Mouse (Mus musculus): ENCODE data around the gene Msh4. TPM values are rescaled to one million over a fixed set of nuclear protein-coding genes. Genes with fewer than 3 reads are reported as not detected.
"Not testable (repeated sequence)": the region's sequence is repeated elsewhere in the genome, so short reads cannot be mapped to it uniquely, and the experiment has no call there.

Gene Msh4
- polyA plus RNA-seq, 1 experiment from 2014 or later, result 0.03 TPM

DNA sequence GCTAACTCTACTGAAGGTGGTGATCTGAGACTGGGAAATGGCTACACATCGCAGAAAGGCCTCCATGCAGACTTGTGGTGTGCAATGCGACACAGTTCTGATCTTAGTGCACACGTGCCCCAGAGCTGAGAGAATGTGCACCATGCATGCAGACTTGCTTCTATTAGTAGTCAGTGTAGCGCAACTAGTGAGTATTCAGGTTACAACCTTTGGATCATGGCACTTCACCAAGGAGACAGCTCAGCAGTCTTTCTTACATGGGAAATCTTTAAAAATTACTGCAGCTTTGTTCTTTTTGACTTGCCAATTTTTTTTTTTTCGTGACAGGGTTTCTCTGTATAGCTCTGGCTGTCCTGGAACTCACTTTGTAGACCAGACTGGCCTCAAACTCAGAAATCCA is 34.5 kb downstream of the Msh4 start:
- no peak overlapping the region for H3K27ac ChIP-seq (replicated peaks)
- H3K4me2 ChIP-seq, result no peak overlapping the region
- no peaks in the 10 kb centered on the region for H3K9me3 ChIP-seq (replicated peaks)
- no peaks in the 10 kb centered on the region for H3K36me3 ChIP-seq (replicated peaks)
- no peak overlapping the region for H3K9ac ChIP-seq
- H3K4me1 ChIP-seq (replicated peaks), result no peaks in the 10 kb centered on the region
- peaks cover 9% of the 10 kb centered on the region for H3K27me3 ChIP-seq
- no peak overlapping the region for H3K4me3 ChIP-seq (replicated peaks)
- no peak for ATAC-seq (ENCODE audit: insufficient read depth)
- WGBS (ENCODE audit: insufficient replicate concordance), result 78% methylated on average over 5 of the region's 5 CpGs

DNA sequence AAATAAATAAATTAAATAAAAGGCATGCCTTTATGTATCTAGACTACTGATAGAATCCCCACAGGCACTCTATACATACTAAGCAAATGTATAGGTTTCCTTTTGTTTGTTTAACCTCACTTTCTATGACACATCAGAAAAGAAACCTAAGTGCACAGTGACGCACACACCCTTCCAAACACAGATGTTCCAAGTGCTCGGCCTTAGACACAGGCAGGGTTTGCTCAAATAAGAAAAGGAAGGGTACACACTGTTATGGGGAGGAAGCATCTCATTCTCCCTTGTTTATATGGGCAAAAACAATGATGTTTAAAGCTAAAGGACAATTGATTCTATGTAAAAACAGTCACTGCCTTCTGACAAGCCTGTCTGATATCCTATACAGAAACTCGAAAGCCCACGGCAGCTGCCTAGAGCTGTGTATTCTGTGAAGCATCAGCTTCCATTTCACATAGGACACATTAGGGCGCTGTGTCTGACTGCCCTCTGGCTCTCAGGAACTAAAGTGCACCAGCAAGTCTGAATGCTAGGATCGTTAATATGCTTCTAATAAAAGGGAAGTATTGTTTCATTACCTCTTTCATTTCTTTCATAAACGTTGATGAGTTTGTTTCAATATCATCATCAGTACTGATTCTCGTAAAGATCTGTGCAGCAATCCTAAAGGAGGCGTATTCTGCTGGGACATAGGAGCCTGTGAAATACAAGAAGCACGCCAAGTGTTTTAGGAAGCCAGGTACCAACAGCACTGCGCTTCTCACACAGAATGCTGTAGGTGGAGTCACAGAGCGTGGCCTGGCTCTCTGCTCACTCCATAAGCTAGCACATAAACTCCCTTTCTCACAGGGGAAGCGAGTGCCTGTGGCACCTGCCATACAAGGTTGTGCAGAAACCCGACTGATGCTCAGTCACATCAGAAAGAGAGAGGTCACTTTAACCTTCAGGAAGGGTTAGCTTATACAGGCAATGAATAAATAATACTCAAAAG is 38.5 kb downstream of the Msh4 start:
- Histone ChIP-seq H3K36me3 (replicated peaks) (no peaks in the 10 kb centered on the region), H3K27ac (replicated peaks) (no peak overlapping the region)
- ATAC-seq (ENCODE audit: insufficient read depth), result no peak

DNA sequence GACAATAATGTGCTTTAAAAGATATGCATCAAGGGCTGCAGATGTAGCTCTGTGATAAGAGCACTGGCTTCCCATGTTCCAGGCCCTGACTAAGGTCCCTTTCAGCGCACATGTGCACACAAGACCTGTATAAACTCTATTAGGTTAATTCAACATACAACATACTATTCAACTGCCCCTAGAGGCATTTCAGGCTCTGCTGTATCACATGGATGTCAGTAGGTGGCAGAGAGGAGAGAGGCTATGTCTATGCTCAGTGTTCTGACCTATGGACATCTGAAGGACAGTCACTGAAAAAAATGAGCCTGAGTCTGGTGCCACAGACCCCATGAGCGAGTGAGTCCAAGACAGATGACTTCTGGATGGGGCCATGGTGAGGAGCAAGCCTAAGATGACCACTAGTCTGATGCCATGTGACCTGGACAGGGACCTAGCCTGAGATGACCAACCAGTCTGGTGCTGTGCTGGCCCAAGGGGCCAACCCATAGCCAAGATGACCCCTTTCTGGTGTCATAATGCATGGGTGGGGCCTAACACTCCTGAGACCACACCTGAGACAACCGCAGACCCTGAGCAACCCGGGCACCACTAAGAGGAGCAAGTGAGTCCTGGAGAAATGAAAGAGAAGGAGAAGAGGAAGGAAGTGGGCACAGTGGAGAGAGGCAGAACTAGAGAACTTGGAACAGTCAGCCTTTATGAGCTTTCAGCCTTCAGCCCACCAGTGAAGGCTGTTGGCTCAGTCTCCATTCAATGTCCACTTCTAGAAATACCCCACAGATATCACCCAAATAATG is 41.1 kb downstream of the Msh4 start:
- no peaks in the 10 kb centered on the region for H3K9me3 ChIP-seq (replicated peaks)
- H3K36me3 ChIP-seq (replicated peaks), result no peaks in the 10 kb centered on the region
- H3K27me3 ChIP-seq, result no peaks in the 10 kb centered on the region
- H3K4me1 ChIP-seq (replicated peaks), result peaks cover 17% of the 10 kb centered on the region
- WGBS (ENCODE audit: insufficient replicate concordance), result 55% methylated on average over 4 of the region's 4 CpGs
- H3K27ac ChIP-seq (replicated peaks), result no peak overlapping the region
- H3K4me2 ChIP-seq, result no peak overlapping the region
- peak; percentile 14; the same call in 1 of the 2 replicates for ATAC-seq (ENCODE audit: insufficient read depth)
- no peak overlapping the region for H3K9ac ChIP-seq
- H3K4me3 ChIP-seq (replicated peaks), result no peak overlapping the region

More for the DNA sequence above, 38.5 kb downstream of the Msh4 start:
- 0 out of 2 replicates have a peak, but pooled peaks cover 5% of the 10 kb centered on the region for H3K4me1 ChIP-seq (replicated peaks)
- WGBS (ENCODE audit: insufficient replicate concordance), result 71% methylated on average over 14 of the region's 14 CpGs
- H3K9me3 ChIP-seq (replicated peaks), result no peaks in the 10 kb centered on the region
- no peak overlapping the region for H3K9ac ChIP-seq
- no peak overlapping the region for H3K4me3 ChIP-seq (replicated peaks)
- no peak overlapping the region for H3K4me2 ChIP-seq
- no peaks in the 10 kb centered on the region for H3K27me3 ChIP-seq

DNA sequence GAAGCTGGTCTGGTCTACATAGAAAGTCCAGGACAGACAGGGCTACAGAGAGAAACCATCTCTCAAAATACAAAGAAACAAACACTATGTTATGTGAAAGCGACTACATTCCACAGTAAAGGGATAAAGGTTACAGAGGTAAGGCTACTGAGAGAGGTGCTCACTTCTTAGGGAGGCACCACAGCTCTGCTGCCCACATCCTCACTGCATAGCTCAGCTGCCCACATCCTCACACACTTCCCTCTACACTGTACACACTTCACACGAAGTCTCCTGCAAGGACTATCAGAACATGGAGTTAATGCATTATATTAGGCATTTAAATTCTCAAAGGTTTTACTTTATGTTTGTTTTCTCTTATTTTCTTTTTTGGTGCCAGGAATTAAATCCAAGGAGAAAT is 42.1 kb downstream of the Msh4 start:
- Histone ChIP-seq H3K4me1 (replicated peaks) (peaks cover 27% of the 10 kb centered on the region), H3K27ac (replicated peaks) (no peak overlapping the region), H3K4me3 (replicated peaks) (no peak overlapping the region), H3K27me3 (no peaks in the 10 kb centered on the region), H3K36me3 (replicated peaks) (no peaks in the 10 kb centered on the region), H3K9ac (no peak overlapping the region), H3K9me3 (replicated peaks) (no peaks in the 10 kb centered on the region), H3K4me2 (no peak overlapping the region)
- no peak for ATAC-seq (ENCODE audit: insufficient read depth)
- WGBS (ENCODE audit: insufficient replicate concordance), result 46% methylated on average over 2 of the region's 2 CpGs

DNA sequence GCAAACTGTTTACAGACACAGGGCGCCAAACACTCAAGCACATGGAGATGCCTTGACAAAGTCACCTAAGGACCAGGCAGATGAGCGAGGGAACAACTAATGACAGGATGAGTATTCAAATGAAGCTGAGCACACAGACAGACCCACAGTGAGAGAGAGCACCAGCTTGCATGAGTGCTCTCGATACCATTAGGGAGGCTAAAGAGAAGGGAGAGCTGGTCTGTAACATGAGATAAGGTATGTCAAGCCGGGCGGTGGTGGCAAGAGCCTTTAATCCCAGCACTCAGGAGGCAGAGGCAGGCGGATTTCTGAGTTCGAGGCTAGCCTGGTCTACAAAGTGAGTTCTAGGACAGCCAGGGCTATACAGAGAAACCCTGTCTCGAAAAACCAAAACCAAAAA is 45.5 kb downstream of the Msh4 start:
- peak overlapping the region; percentile 70 for H3K27ac ChIP-seq (replicated peaks)
- ATAC-seq (ENCODE audit: insufficient read depth), result peak; percentile 84

DNA sequence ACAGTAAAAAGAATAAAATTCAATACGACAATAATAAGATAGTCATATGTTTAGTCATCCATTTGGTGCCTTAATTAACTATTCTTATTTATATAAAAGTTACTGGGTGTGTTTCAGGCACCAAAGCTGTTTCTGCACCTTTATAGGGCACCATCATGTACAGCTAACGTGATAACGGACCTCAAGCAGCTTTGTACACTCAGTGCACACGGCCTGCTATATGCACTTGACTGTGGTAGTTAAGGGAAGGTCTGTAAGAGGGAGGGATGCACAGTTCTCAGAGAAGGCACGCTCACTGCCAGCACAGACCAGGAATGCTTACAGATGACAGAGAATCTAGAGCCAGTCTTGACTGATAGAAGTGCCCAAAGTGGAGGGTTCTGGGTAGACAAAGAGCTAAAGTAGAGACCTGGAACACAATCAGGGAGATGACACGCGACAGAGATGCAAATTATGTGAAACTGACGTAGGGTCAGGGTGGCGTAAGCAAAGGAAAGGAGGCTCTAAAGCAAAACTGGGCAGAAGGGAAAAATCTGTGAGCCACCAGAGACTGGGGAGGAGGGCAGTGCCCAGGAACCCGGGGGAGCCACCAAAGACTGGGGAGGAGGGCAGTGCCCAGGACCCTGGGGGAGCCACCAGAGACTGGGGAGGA is 47.5 kb downstream of the Msh4 start:
- H3K9me3 ChIP-seq (replicated peaks), result no peaks in the 10 kb centered on the region
- H3K9ac ChIP-seq, result no peak overlapping the region
- no peak overlapping the region for H3K4me2 ChIP-seq
- H3K4me3 ChIP-seq (replicated peaks), result no peak overlapping the region
- 63% methylated on average over 10 of the region's 10 CpGs for WGBS (ENCODE audit: insufficient replicate concordance)
- H3K27ac ChIP-seq (replicated peaks), result peak overlapping the region; percentile 55; the same call in 1 of the 2 replicates
- ATAC-seq (ENCODE audit: insufficient read depth), result 0 out of 2 replicates have a peak, but pooled peaks have one; percentile 23
- peaks cover 47% of the 10 kb centered on the region for H3K4me1 ChIP-seq (replicated peaks)
- H3K27me3 ChIP-seq, result no peaks in the 10 kb centered on the region
- H3K36me3 ChIP-seq (replicated peaks), result no peaks in the 10 kb centered on the region

More for the DNA sequence above, 45.5 kb downstream of the Msh4 start:
- not testable (repeated sequence) for H3K9me3 ChIP-seq (replicated peaks); H3K4me3 ChIP-seq (replicated peaks); H3K27me3 ChIP-seq; H3K9ac ChIP-seq; H3K36me3 ChIP-seq (replicated peaks); H3K4me2 ChIP-seq
- peaks cover 35% of the 10 kb centered on the region for H3K4me1 ChIP-seq (replicated peaks)
- WGBS (ENCODE audit: insufficient replicate concordance), result 49% methylated on average over 8 of the region's 8 CpGs

DNA sequence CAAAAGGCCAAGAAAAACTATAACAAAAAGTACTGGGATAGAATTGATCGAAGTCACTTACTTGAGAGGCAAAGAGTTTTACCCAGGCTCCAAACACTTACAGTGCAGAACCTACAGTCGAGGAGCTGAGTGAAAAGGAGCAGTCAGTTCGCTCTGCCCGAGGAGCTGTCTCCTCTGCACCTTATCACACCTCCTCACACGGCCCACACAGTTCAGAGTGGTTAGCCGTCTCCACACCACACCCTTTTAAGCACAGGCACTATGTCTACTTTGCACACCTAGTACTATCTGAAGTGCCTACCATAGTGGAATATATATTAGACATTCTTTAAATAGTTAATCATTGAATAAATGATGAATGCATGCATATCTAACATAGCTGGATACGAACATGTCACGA is 53.7 kb downstream of the Msh4 start:
- no peaks in the 10 kb centered on the region for H3K27me3 ChIP-seq
- peaks cover 62% of the 10 kb centered on the region for H3K4me1 ChIP-seq (replicated peaks)
- WGBS (ENCODE audit: insufficient replicate concordance), result 20% methylated on average over 8 of the region's 8 CpGs
- H3K9ac ChIP-seq, result peak overlapping the region; percentile 25; the same call in 1 of the 2 replicates
- peak overlapping the region; percentile 63 for H3K4me2 ChIP-seq
- H3K4me3 ChIP-seq (replicated peaks), result peak overlapping the region; percentile 55
- no peaks in the 10 kb centered on the region for H3K9me3 ChIP-seq (replicated peaks)
- peak; percentile 99 for ATAC-seq (ENCODE audit: insufficient read depth)
- H3K27ac ChIP-seq (replicated peaks), result peak overlapping the region; percentile 92
- no peaks in the 10 kb centered on the region for H3K36me3 ChIP-seq (replicated peaks)

DNA sequence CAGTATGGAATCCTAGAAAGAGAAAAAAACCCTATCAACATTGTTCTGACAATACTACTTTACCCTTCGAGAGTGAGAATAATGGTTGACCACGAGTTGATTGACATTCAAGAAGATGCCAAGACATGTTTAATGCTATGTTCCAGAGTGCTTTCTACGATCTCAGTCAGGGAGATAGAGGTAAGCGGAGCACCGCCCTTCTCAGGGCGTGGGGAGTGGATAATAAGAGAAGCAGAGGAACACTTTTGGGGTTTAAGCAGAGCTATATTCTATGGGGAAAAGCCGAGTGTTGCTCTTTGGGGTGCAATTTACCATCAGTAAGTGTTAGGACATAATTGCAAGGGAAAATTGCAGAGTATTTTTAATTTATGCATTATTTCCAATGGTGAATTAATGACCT is 55.2 kb downstream of the Msh4 start:
- no peaks in the 10 kb centered on the region for H3K9me3 ChIP-seq (replicated peaks)
- peak overlapping the region; percentile 76 for H3K4me2 ChIP-seq
- WGBS (ENCODE audit: insufficient replicate concordance), result 18% methylated on average over 7 of the region's 7 CpGs
- ATAC-seq (ENCODE audit: insufficient read depth), result peak; percentile 51
- peaks cover 76% of the 10 kb centered on the region for H3K4me1 ChIP-seq (replicated peaks)
- no peaks in the 10 kb centered on the region for H3K27me3 ChIP-seq
- H3K9ac ChIP-seq, result peak overlapping the region; percentile 49
- H3K36me3 ChIP-seq (replicated peaks), result no peaks in the 10 kb centered on the region
- H3K4me3 ChIP-seq (replicated peaks), result peak overlapping the region; percentile 49
- H3K27ac ChIP-seq (replicated peaks), result peak overlapping the region; percentile 89

DNA sequence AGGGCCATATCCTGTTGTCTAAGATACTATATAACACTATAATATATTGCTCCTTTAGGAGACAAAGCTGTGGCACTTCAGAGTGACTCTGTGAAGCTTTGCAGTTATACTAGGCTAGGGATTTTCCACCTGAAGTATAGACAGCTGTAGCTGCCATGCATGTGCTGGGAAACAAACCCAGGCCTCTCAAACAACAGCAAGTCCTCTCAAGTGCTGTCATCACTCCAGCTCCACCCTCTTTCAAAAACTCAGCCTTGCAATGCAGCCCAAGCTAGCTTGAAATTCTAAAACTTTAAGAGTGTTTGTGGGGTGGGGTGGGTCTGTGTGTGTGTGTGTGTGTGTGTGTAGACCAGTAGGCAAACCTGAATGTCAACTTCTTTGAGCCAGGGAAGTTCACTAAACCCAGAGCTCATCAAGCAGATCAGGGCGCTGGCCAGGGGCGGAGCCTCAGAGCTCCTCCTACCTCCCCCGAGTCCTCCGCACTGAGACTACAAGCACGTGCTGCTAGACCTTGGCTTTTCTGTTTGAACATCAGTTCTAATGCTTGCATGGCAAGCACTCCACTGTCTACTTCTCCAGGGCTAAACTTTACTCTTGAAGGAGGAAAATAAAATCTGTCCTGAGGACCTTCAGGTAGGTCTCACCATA is 56.4 kb downstream of the Msh4 start:
- Histone ChIP-seq H3K36me3 (replicated peaks) (no peaks in the 10 kb centered on the region), H3K4me3 (replicated peaks) (peak overlapping the region; percentile 49), H3K27ac (replicated peaks) (peak overlapping the region; percentile 89), H3K9me3 (replicated peaks) (no peaks in the 10 kb centered on the region), H3K9ac (peak overlapping the region; percentile 49; the same call in 1 of the 2 replicates), H3K27me3 (no peaks in the 10 kb centered on the region), H3K4me1 (replicated peaks) (peaks cover 82% of the 10 kb centered on the region), H3K4me2 (peak overlapping the region; percentile 76)
- 0% methylated on average over 5 of the region's 5 CpGs for WGBS (ENCODE audit: insufficient replicate concordance)
- peak; percentile 62 for ATAC-seq (ENCODE audit: insufficient read depth)

DNA sequence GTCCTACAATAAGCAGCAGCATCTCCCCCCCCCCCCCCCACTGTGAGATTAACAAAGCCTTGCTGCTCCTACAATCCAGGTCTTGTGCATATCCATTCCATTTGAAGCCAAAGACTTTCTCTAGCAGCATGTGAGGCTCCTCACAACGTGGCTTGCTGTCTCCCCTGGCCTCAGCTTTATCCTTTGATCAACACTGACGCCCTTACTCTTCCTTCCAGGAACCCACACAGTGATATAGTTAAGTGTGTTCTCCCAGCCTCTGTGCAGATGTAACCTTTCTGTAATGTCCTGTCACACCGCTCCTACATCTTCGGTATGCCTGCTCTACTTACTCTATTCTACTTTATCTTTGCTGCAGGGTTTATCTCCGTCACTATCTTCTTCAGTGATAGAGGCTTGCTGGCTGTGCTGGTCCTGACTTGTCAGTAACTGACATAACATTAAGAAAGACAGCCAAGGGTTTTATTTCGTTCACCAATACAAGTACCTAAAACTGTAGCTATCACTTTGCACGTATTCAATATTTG is 58.7 kb downstream of the Msh4 start:
- no peak for ATAC-seq (ENCODE audit: insufficient read depth)
- Histone ChIP-seq H3K27ac (replicated peaks) (peak overlapping the region; percentile 7; the same call in 1 of the 2 replicates), H3K4me1 (replicated peaks) (peaks cover 66% of the 10 kb centered on the region), H3K9ac (no peak overlapping the region), H3K27me3 (no peaks in the 10 kb centered on the region), H3K4me2 (peak overlapping the region; percentile 26; the same call in 1 of the 2 replicates), H3K9me3 (replicated peaks) (no peaks in the 10 kb centered on the region), H3K4me3 (replicated peaks) (no peak overlapping the region), H3K36me3 (replicated peaks) (no peaks in the 10 kb centered on the region)
- WGBS (ENCODE audit: insufficient replicate concordance), result 41% methylated on average over 7 of the region's 7 CpGs

All from liver, embryonic 15.5 days (tissue).